Mouse (Mus musculus) CH12.LX (cell line): ENCODE measurements at regions not wholly inside any gene's neighbourhood (a gene's known extent, or its start where the extent isn't known, plus 50 kb on each side); places are given as distances from the start of the nearest gene placed in this dataset.

Experiments used
- CHD1 ChIP-seq: IDR thresholded peaks from 2 replicates; pipeline ENCODE4 v1.6.1; 2012; ENCODE audit warnings: low read depth, low read length, improper control_type of control experiment, inconsistent platforms
- CTCF ChIP-seq, 2 experiments: IDR thresholded peaks in 1 of 2; conservative IDR thresholded peaks in 1 of 2; 2 replicates each; pipeline ENCODE4 v1.5.1; 2011 to 2012; ENCODE audit warnings: low read depth in 2 of 2, low read length in 2 of 2, improper control_type of control experiment in 1 of 2, inconsistent platforms in 1 of 2, mild to moderate bottlenecking in 1 of 2, moderate library complexity in 1 of 2
- ELF1 ChIP-seq: IDR thresholded peaks from 2 replicates; pipeline ENCODE4 v1.6.1; 2014; ENCODE audit warnings: low read depth, mild to moderate bottlenecking, inconsistent platforms, low read length, improper control_type of control experiment
- POLR2A ChIP-seq: IDR thresholded peaks from 2 replicates; pipeline ENCODE4 v1.6.1; 2011; ENCODE audit warnings: low read depth, mild to moderate bottlenecking, improper control_type of control experiment, low read length

GRCm38 (mm10) chr6:144919750-144920149 lies 138.0 kb upstream of the Sox5 start:
- TF ChIP-seq ELF1 (no peak), POLR2A (no peak), CTCF (conservative IDR thresholded peaks at IDR 0.05 in 1 of 2, IDR thresholded peaks at IDR 0.05 in 1 of 2; ENCODE audit: low read depth in 2 of 2, low read length in 2 of 2) (no peak), CHD1 (no peak)
